Mouse (Mus musculus): ENCODE measurements around the gene D10Jhu81e. TPM values are rescaled to one million over a fixed set of nuclear protein-coding genes. Genes with fewer than 3 reads are reported as not detected.
"Not testable (repeated sequence)": the region's sequence is repeated elsewhere in the genome, so short reads cannot be mapped to it uniquely, and the experiment has no call there.

Gene D10Jhu81e
- polyA plus RNA-seq (2012; rRNA removed): 111 and 126 TPM in 2 replicates

- DNase-seq (ENCODE audit: low read depth): peak; percentile 51
Measured at GRCm38 (mm10) chr10:78169281-78170042, at the start of gene D10Jhu81e. TSS of gene D10Jhu81e (minus strand) at chr10:78169782.

- DNase-seq (ENCODE audit: low read depth): no peak
Measured at GRCm38 (mm10) chr10:78218576-78218975, 49.0 kb upstream of the D10Jhu81e start.

GRCm38 (mm10) chr10:78216376-78217083 lies 46.9 kb upstream of the D10Jhu81e start:
- DNase-seq (ENCODE audit: low read depth): no peak

- DNase-seq (ENCODE audit: low read depth): no peak
Measured at GRCm38 (mm10) chr10:78214371-78214770, 44.8 kb upstream of the D10Jhu81e start.

GRCm38 (mm10) chr10:78211311-78211710 lies 41.7 kb upstream of the D10Jhu81e start:
- DNase-seq (ENCODE audit: low read depth): no peak

GRCm38 (mm10) chr10:78201182-78201581 lies 31.6 kb upstream of the D10Jhu81e start:
- no peak for DNase-seq (ENCODE audit: low read depth)

- DNase-seq (ENCODE audit: low read depth): no peak
Measured at GRCm38 (mm10) chr10:78192933-78193332, 23.4 kb upstream of the D10Jhu81e start.

GRCm38 (mm10) chr10:78186076-78186475 lies 16.5 kb upstream of the D10Jhu81e start:
- DNase-seq (ENCODE audit: low read depth): not testable (repeated sequence)

GRCm38 (mm10) chr10:78185381-78185725 lies 15.8 kb upstream of the D10Jhu81e start:
- DNase-seq (ENCODE audit: low read depth): no peak

GRCm38 (mm10) chr10:78184531-78185380 lies 15.2 kb upstream of the D10Jhu81e start, which contains the start of gene Pwp2:
TSS of gene Pwp2 (minus strand) at chr10:78185149.
- no peak for DNase-seq (ENCODE audit: low read depth)

GRCm38 (mm10) chr10:78183577-78183976 lies 14.0 kb upstream of the D10Jhu81e start:
- no peak for DNase-seq (ENCODE audit: low read depth)

- DNase-seq (ENCODE audit: low read depth): no peak
Measured at GRCm38 (mm10) chr10:78182321-78182720, 12.7 kb upstream of the D10Jhu81e start.

- DNase-seq (ENCODE audit: low read depth): no peak
Measured at GRCm38 (mm10) chr10:78174474-78174873, 4.9 kb upstream of the D10Jhu81e start.

GRCm38 (mm10) chr10:78171581-78171980 lies 2.0 kb upstream of the D10Jhu81e start:
- DNase-seq (ENCODE audit: low read depth): no peak

- no peak for DNase-seq (ENCODE audit: low read depth)
Measured at GRCm38 (mm10) chr10:78171057-78171456, 1.5 kb upstream of the D10Jhu81e start.

GRCm38 (mm10) chr10:78170445-78170844 lies 863 bp upstream of the D10Jhu81e start:
- no peak for DNase-seq (ENCODE audit: low read depth)

- no peak for DNase-seq (ENCODE audit: low read depth)
Measured at GRCm38 (mm10) chr10:78168792-78169191, 790 bp downstream of the D10Jhu81e start.

GRCm38 (mm10) chr10:78167775-78168174 lies 1.8 kb downstream of the D10Jhu81e start:
- no peak for DNase-seq (ENCODE audit: low read depth)

GRCm38 (mm10) chr10:78167333-78167732 lies 2.2 kb downstream of the D10Jhu81e start:
- DNase-seq (ENCODE audit: low read depth): no peak

- DNase-seq (ENCODE audit: low read depth): no peak
Measured at GRCm38 (mm10) chr10:78165256-78166005, 4.2 kb downstream of the D10Jhu81e start.

- DNase-seq (ENCODE audit: low read depth): no peak
Measured at GRCm38 (mm10) chr10:78164786-78165185, 4.8 kb downstream of the D10Jhu81e start.
